Mouse (Mus musculus): Measurements from ENCODE around the gene Wbp1l.
A peak's percentile ranks its signal among the peaks of the same experiment; 100 is the strongest.

Gene Wbp1l

GRCm38 (mm10) chr19:46656151-46656840 lies 57.4 kb downstream of the Wbp1l start:
- no peak for DNase-seq (ENCODE audit: low read depth in 1 of 2, low spot score in 2 of 2)

GRCm38 (mm10) chr19:46657339-46658020 lies 58.6 kb downstream of the Wbp1l start:
- DNase-seq (ENCODE audit: low read depth in 1 of 2, low spot score in 2 of 2), result no peak

- DNase-seq (ENCODE audit: low read depth in 1 of 2, low spot score in 2 of 2), result no peak
Observed at GRCm38 (mm10) chr19:46658348-46658747, 59.5 kb downstream of the Wbp1l start.

- no peak for DNase-seq (ENCODE audit: low read depth in 1 of 2, low spot score in 2 of 2)
Observed at GRCm38 (mm10) chr19:46658851-46659250, 60.0 kb downstream of the Wbp1l start.

GRCm38 (mm10) chr19:46661511-46661910 lies 62.6 kb downstream of the Wbp1l start:
- DNase-seq (ENCODE audit: low read depth in 1 of 2, low spot score in 2 of 2), result no peak

GRCm38 (mm10) chr19:46662214-46662613 lies 63.3 kb downstream of the Wbp1l start:
- no peak for DNase-seq (ENCODE audit: low read depth in 1 of 2, low spot score in 2 of 2)

- no peak for DNase-seq (ENCODE audit: low read depth in 1 of 2, low spot score in 2 of 2)
Observed at GRCm38 (mm10) chr19:46662784-46663183, 63.9 kb downstream of the Wbp1l start.

- DNase-seq (ENCODE audit: low read depth in 1 of 2, low spot score in 2 of 2), result no peak
Observed at GRCm38 (mm10) chr19:46665474-46665873, 66.6 kb downstream of the Wbp1l start.

GRCm38 (mm10) chr19:46667300-46667699 lies 68.4 kb downstream of the Wbp1l start:
- no peak for DNase-seq (ENCODE audit: low read depth in 1 of 2, low spot score in 2 of 2)

- no peak for DNase-seq (ENCODE audit: low read depth in 1 of 2, low spot score in 2 of 2)
Observed at GRCm38 (mm10) chr19:46668263-46668662, 69.4 kb downstream of the Wbp1l start.

GRCm38 (mm10) chr19:46669802-46670201 lies 70.9 kb downstream of the Wbp1l start:
- no peak for DNase-seq (ENCODE audit: low read depth in 1 of 2, low spot score in 2 of 2)

- DNase-seq (ENCODE audit: low read depth in 1 of 2, low spot score in 2 of 2), result no peak
Observed at GRCm38 (mm10) chr19:46670691-46671090, 71.8 kb downstream of the Wbp1l start.

- DNase-seq (ENCODE audit: low read depth in 1 of 2, low spot score in 2 of 2), result no peak
Observed at GRCm38 (mm10) chr19:46672766-46673418, 74.0 kb downstream of the Wbp1l start, which contains the start of gene Cyp17a1. Cyp17a1 (minus strand) TSS chr19:46673172.

GRCm38 (mm10) chr19:46675641-46676040 lies 76.8 kb downstream of the Wbp1l start:
- no peak for DNase-seq (ENCODE audit: low read depth in 1 of 2, low spot score in 2 of 2)

GRCm38 (mm10) chr19:46679720-46680383 lies 81.0 kb downstream of the Wbp1l start:
- DNase-seq (ENCODE audit: low read depth in 1 of 2, low spot score in 2 of 2), result no peak

GRCm38 (mm10) chr19:46689460-46690372 lies 90.8 kb downstream of the Wbp1l start, which contains the start of gene Borcs7:
Borcs7 (plus strand) TSS chr19:46689906.
- peak; percentile 55 to 66 for DNase-seq (ENCODE audit: low read depth in 1 of 2, low spot score in 2 of 2)

- no peak for DNase-seq (ENCODE audit: low read depth in 1 of 2, low spot score in 2 of 2)
Observed at GRCm38 (mm10) chr19:46690387-46690786, 91.5 kb downstream of the Wbp1l start.

- DNase-seq (ENCODE audit: low read depth in 1 of 2, low spot score in 2 of 2), result no peak
Observed at GRCm38 (mm10) chr19:46691078-46691477, 92.2 kb downstream of the Wbp1l start.

GRCm38 (mm10) chr19:46693146-46693545 lies 94.3 kb downstream of the Wbp1l start:
- DNase-seq (ENCODE audit: low read depth in 1 of 2, low spot score in 2 of 2), result no peak

- DNase-seq (ENCODE audit: low read depth in 1 of 2, low spot score in 2 of 2), result no peak
Observed at GRCm38 (mm10) chr19:46696482-46696881, 97.6 kb downstream of the Wbp1l start.

All from monocyte, adult 2 months (primary cell).